Mouse (Mus musculus): Measurements from ENCODE around the gene Wdcp. TPM values are rescaled to one million over a fixed set of nuclear protein-coding genes. Genes with fewer than 3 reads are reported as not detected.
"Not testable (repeated sequence)": the region's sequence is repeated elsewhere in the genome, so short reads cannot be mapped to it uniquely, and the experiment has no call there.

Gene Wdcp
- 7.9 and 8.8 TPM in 2 replicates for polyA plus RNA-seq (2012; rRNA removed)

- peak; percentile 51 for DNase-seq (ENCODE audit: low read depth)
Observed at GRCm38 (mm10) chr12:4842890-4843597, at the start of gene Wdcp. TSS of gene Wdcp (plus strand) at chr12:4843303.

DNA sequence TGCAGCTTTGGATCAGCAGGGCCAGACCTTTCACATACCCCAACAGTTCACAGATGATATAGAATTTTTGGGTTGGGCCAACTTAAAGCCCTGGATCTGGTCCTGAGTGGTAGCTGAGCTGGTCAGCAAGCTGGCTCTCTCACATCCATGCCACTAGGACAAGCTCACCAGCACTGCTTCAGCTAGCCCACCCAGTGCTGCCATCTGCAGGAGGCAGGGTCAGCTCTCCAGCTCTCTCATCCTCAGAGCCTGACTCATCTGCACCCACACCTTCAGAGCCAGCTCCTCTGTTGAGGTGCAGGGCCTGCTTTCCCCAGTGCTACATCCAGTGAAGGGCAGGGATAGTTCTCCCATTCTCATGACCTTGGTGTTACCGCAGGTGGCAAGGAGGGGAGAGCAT lies 49.4 kb upstream of the Wdcp start:
- DNase-seq (ENCODE audit: low read depth), result no peak

DNA sequence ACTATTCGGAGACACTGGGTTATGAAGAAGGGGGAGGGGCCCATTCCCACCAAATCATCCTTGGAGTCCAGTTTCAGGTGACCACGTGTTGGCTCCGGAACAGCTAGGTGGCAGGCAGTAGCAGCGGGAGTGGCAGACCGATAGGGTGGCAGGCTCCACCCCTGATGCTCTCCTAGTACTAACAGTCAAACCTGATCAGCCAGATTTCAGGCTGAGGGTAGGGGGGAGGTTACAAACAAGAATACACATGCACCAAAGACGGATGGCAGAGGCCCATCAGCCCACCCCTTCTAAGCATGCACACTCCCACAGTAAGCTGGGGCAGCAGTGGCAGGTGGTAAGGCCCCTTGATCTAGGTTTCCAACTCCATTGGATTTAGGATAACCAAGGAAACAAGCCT lies 45.6 kb upstream of the Wdcp start:
- not testable (repeated sequence) for DNase-seq (ENCODE audit: low read depth)

- no peak for DNase-seq (ENCODE audit: low read depth)
Observed at GRCm38 (mm10) chr12:4811036-4811435, 32.1 kb upstream of the Wdcp start.

- no peak for DNase-seq (ENCODE audit: low read depth)
Observed at GRCm38 (mm10) chr12:4811705-4812104, 31.4 kb upstream of the Wdcp start.

DNA sequence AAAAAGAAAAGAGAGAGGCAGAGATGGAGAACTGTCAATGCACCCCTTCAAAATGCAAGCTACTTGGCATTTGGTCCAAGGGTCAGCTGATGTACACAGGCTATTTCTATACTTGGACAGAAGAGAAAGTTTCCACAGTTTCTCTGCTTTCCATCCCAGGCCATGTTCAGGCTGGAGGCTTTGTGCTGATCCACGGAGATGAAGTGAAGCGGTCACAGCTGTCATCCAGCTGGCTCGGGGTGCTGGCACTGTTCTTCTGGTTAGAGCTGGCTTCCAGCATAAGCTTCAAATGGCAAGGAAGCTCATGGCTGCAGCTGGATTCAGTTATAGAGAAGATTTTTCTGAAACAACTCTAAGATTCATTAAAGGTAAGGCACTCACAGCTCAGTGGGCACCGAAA lies 29.5 kb upstream of the Wdcp start:
- DNase-seq (ENCODE audit: low read depth), result no peak

GRCm38 (mm10) chr12:4816680-4817360 lies 26.3 kb upstream of the Wdcp start:
- DNase-seq (ENCODE audit: low read depth), result no peak

DNA sequence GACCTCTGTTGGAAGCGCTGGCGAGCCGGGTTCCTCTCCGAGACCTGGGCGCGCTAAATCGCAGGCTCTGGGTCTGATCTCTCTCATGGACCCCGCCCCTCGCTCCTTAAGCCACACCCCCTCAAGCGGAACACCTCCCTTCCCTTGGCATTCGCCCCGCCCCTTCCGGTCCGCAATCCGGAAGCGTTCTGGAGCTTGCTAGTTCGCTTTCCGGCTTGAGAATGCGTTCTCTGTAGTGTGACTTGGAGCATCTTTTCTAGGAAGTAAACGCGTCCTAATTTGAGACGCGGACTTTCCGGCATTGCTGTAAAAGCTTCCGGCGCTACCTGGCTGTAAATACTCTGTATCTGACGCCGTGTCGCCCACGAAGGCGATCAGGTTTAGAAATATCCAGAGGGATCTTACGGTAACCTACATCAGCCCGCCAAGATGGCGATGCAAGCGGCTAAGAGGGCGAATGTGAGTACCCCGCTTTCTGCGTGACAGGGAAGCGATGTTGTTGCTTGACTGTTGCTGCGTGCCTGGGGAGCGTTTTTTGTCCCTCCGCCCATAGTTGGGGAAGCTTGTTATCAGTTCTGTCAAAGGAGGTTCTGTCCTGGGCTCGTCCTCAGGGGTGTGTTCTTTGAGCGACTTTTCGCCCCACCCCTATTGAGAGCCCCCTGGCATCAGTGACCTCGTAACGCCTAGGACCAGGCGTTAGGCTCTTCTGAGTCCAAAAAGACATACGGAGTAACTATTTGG lies 25.6 kb upstream of the Wdcp start, which contains the start of gene Sf3b6:
Gene Sf3b6 (plus strand): TSS at position 184 of the 741 bp plus-strand sequence.
- DNase-seq (ENCODE audit: low read depth), result peak; percentile 69

- DNase-seq (ENCODE audit: low read depth), result no peak
Observed at GRCm38 (mm10) chr12:4827256-4827655, 15.8 kb upstream of the Wdcp start.

- DNase-seq (ENCODE audit: low read depth), result no peak
Observed at GRCm38 (mm10) chr12:4836959-4837358, 6.1 kb upstream of the Wdcp start.

GRCm38 (mm10) chr12:4840010-4840409 lies 3.1 kb upstream of the Wdcp start:
- no peak for DNase-seq (ENCODE audit: low read depth)

DNA sequence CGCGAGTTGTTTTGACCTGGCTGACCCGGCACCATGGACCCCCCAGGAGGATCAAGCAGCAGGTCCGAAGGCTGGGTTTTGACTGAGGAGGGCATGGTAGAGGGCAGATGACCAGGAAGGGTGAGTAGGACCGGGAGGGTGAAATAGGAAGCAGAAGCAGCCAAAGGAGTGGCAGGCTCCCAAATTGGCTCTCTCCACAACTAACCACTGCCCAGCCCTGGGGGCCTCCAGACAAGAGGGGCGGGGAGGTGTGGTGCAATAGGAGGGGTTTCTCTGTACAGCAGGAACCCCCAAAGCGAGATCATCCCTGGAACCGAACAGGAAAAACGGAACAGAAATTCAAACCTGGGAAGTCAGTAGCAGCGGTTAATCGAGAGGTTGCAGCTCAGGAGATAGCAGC lies 2.4 kb upstream of the Wdcp start:
- no peak for DNase-seq (ENCODE audit: low read depth)

DNA sequence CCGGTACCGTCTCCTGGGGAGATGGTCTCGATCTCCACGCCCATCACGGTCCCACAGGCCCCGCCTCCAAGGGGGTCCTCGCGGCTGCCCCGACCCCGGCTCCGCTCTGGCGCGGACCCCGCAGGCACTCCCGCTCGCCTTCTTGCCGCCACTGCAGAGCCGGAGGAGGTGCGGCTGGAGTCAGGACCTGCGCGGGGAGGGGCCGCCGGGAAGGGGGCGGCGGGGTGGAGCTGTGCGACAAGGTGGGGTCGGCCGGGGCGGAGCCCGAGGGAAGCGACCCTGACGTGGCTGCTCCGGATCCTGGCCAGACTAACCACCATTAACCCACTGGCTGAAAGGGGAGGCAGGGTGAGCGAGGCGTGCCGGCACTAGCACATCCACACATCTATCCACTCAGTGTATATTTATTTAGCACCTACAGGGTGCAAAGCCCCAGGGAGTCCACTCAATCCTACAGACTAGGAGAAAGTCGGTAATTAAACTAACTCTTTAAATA lies 1.7 kb upstream of the Wdcp start, which contains the start of gene Fkbp1b:
Gene Fkbp1b (minus strand): TSS at position 200 of the 496 bp plus-strand sequence.
- no peak for DNase-seq (ENCODE audit: low read depth)

- DNase-seq (ENCODE audit: low read depth), result no peak
Observed at GRCm38 (mm10) chr12:4842456-4842855, 647 bp upstream of the Wdcp start.

DNA sequence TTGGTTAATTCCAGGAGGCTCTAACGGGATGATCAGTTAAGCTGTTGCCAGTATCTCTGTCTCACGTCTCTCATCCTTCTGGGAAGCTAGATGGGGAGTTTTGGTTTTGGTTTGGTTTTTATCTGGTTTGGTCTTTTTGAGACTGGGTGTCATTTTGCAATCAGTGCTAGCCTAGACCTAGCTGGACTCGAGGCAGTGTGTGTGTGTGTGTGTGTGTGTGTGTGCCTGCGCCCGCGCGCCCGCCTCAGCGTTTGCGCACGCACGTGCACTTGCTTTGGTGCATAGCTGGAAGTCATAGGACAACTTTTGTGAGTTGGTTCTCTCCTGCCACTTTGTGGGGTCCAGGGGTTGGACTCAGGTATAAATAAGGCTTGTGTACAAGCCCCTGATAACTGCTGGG lies 638 bp downstream of the Wdcp start:
- no peak for DNase-seq (ENCODE audit: low read depth)

DNA sequence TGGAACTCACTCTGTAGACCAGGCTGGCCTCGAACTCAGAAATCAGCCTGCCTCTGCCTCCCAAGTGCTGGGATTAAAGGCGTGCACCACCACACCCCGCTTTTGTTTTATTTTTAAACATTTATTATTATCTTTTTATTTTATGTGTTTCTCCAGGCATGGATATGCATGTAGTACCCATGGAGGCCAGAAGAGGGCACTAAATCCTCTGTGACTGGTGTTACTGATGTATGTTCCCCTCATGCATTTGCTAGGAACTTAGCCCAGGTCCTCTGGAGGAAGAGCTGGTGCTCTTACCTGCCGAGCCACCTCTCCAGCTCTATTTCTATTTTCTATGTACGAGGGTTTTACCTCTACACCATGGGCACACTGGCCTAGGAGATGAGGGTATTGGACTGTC lies 13.1 kb downstream of the Wdcp start:
- no peak for DNase-seq (ENCODE audit: low read depth)

- no peak for DNase-seq (ENCODE audit: low read depth)
Observed at GRCm38 (mm10) chr12:4856834-4857233, 13.7 kb downstream of the Wdcp start.

DNA sequence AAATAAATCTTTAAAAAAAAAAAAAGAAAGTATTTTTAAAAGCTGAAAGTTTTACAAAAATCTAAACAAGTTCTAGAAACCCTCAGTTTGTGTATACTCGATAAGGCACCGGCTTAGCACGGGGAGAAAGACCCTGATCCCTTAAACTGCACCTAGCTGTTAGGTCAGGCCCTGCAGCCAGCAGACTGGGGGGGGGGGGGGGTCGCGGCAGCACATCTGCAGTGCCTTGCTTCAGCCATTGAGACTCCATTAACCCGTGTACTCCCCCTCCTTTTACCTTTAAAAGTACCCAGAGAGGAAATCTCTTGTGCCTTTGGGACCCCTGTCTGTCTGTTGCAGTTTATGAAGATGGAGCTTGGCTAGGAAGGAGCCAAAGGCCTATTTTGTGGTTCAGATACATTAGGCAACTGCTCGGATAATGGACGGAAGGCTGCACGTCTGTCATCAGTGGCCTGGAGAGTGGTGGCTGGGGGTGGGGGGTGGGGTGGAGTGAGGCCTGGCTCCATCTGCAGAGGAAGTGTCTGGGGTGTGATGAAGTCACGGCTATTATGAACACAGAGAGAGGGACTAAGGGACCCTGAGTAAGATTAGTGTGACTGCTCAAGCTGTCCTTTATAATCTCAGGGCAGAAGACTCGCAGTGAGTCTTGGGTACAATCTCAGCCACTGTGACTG lies 16.3 kb downstream of the Wdcp start:
- DNase-seq (ENCODE audit: low read depth), result no peak

DNA sequence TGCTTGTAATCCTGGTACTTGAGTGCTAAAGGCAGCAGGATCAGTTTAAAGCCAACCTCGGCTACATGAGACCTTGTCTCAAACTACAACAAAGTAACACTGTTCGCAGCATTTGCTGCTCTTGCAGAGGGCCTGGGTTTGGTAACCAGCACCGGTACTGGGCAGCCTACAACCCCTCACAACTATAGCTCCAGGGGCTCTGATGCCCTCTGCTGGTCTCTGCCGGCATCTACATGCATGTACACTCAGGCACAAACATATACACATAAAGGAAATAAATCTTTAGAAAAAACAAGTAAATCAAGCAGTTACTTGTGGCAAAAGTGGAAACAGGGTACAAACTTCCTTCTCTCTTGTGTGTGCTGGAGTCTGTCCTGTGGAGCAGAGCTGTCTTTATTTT lies 19.6 kb downstream of the Wdcp start:
- no peak for DNase-seq (ENCODE audit: low read depth)

GRCm38 (mm10) chr12:4863654-4864337 lies 20.7 kb downstream of the Wdcp start:
- DNase-seq (ENCODE audit: low read depth), result no peak

GRCm38 (mm10) chr12:4864338-4864690 lies 21.2 kb downstream of the Wdcp start:
- no peak for DNase-seq (ENCODE audit: low read depth)

Measured in gonadal fat pad, adult 2 months (tissue).